Mouse (Mus musculus): ENCODE results near the gene Stat4. TPM values are rescaled to one million over a fixed set of nuclear protein-coding genes. Genes with fewer than 3 reads are reported as not detected.
"Not testable (repeated sequence)": the region's sequence is repeated elsewhere in the genome, so short reads cannot be mapped to it uniquely, and the experiment has no call there.

Gene Stat4
- polyA plus RNA-seq, 1 experiment from 2014 or later = 1.2 TPM

DNA sequence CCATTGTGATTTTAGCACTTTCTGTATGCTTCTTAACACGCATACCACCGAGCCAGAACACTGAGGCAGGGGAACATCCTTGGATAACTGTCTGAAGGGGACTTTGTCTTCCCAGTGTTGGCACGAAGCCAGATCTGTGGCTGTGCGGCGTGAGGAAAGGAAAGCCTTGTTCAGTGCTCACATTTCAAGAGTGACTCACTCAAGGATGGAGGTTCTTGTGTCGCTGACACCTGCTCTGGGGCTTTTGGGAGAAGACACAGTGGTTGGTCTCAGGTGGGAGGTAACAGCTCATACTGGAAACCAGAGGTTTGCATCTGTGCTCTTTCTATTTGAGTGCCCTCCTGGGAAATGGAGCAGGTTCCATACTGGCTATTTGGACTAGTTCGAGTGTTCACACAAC lies 52.2 kb downstream of the Stat4 start:
- H3K4me3 ChIP-seq (replicated peaks) = no peak overlapping the region
- H3K27ac ChIP-seq = no peak overlapping the region
- no peak overlapping the region for H3K9ac ChIP-seq (replicated peaks)
- no peaks in the 10 kb centered on the region for H3K36me3 ChIP-seq
- no peak for ATAC-seq
- H3K27me3 ChIP-seq = no peaks in the 10 kb centered on the region
- H3K4me1 ChIP-seq (replicated peaks) = no peaks in the 10 kb centered on the region
- H3K4me2 ChIP-seq (replicated peaks) = no peak overlapping the region
- WGBS = 66% methylated on average over 7 of the region's 7 CpGs
- H3K9me3 ChIP-seq = no peaks in the 10 kb centered on the region

DNA sequence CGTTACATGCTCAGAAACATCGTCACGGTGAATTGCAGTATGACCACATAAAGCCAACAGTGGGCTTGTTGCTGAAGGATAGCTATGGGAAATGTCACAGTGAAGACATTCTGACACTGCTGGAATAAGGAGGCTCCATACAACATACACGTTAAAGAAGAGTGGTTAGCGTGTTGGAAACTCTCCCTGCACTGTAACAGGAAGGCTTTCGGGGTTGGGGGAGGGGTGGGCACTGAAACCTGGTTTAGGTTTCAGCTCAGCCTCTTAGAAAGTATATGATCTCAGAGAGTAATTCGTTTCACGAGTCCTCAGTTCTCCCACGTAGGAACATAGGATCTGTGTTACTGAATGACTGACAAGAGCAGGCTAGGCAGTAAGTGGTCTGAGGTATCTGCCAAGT lies 52.7 kb downstream of the Stat4 start:
- Histone ChIP-seq H3K9me3 (no peaks in the 10 kb centered on the region), H3K4me2 (replicated peaks) (no peak overlapping the region), H3K27ac (no peak overlapping the region), H3K27me3 (no peaks in the 10 kb centered on the region), H3K4me1 (replicated peaks) (no peaks in the 10 kb centered on the region), H3K36me3 (no peaks in the 10 kb centered on the region), H3K9ac (replicated peaks) (no peak overlapping the region), H3K4me3 (replicated peaks) (no peak overlapping the region)
- ATAC-seq = no peak
- 88% methylated on average over 9 of the region's 9 CpGs for WGBS

DNA sequence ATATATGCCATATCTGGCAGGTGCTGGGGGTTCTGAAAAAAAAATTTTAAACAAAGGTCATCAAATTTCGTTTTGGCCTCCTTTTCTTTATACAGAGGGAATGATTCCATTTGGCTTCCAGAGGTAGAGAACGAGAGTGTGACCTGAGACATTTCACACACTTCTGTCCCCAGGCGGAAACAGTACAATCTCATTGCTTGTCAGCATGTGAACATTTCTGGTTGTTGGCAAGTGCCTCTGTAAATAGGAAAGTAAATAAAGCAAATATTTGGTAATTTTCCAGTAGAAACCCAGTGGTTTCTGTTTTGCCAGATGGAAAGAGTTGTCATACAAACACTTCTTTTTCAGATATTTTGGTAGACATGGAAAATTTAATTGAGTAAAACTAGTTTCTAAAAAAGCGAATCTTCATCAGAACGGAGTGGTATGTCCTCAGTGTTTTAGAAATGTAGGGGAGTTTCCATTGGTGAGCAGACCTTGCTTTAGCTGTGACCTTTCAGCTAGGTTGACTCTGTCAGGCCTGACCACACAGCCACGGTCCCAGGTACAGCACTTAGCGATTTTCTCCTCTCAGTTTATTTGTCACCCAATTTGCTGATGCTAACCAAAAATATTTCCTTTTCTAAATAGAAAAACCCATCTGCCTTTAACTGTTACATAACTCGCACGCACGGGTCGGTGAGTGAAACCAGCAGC lies 53.6 kb downstream of the Stat4 start:
- no peak overlapping the region for H3K27ac ChIP-seq
- ATAC-seq = no peak
- WGBS = 88% methylated on average over 11 of the region's 11 CpGs

DNA sequence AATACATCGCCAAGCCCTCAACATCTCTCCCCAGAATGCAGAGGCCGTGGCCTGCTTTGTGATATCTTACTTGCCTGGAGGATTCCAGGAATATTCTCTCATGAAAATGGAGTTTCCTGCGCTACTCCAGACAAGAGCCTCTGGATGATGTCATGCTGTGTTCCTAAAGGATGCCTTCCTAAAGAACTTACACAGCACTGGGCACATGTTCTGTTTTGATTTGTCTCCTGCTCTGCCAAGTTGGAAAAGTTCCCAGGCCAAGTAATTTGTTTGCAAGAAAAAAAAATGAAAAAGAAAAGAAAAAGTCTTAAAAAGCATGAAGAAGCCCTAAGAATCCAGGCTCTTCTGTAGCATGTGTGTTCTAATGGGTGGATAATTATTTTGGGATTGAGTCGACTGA lies 56.2 kb downstream of the Stat4 start:
- 69% methylated on average over 4 of the region's 4 CpGs for WGBS
- ATAC-seq = no peak

More for the DNA sequence above, 53.6 kb downstream of the Stat4 start:
- no peaks in the 10 kb centered on the region for H3K9me3 ChIP-seq
- no peaks in the 10 kb centered on the region for H3K27me3 ChIP-seq
- H3K4me1 ChIP-seq (replicated peaks) = no peaks in the 10 kb centered on the region
- H3K36me3 ChIP-seq = no peaks in the 10 kb centered on the region
- H3K9ac ChIP-seq (replicated peaks) = no peak overlapping the region
- H3K4me3 ChIP-seq (replicated peaks) = no peak overlapping the region
- no peak overlapping the region for H3K4me2 ChIP-seq (replicated peaks)

DNA sequence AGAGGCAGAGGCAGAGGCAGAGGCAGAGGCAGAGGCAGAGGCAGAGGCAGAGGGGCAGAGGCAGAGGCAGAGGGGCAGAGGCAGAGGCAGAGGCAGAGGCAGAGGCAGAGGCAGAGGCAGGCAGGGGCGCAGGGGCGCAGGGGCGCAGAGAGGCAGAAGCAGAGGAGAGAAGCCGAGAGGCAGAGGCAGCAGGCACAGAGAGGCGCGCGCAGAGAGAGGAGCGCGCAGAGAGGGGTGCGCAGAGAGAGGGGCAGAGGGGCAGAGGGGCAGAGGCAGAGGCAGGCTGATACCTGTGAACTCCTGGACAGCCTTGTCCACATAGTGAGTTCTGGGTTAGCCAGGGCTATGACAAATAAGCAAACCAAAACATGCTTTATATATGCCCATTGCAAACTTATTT lies 59.9 kb downstream of the Stat4 start:
- ATAC-seq; H3K27me3 ChIP-seq; H3K36me3 ChIP-seq; H3K9me3 ChIP-seq; H3K4me1 ChIP-seq (replicated peaks); H3K9ac ChIP-seq (replicated peaks); H3K4me2 ChIP-seq (replicated peaks); H3K4me3 ChIP-seq (replicated peaks); H3K27ac ChIP-seq: not testable (repeated sequence)
- WGBS = 95% methylated on average over 10 of the region's 10 CpGs

More for the DNA sequence above, 56.2 kb downstream of the Stat4 start:
- Histone ChIP-seq H3K27me3 (no peaks in the 10 kb centered on the region), H3K27ac (no peak overlapping the region), H3K9me3 (no peaks in the 10 kb centered on the region), H3K36me3 (no peaks in the 10 kb centered on the region), H3K9ac (replicated peaks) (no peak overlapping the region), H3K4me1 (replicated peaks) (no peaks in the 10 kb centered on the region), H3K4me2 (replicated peaks) (no peak overlapping the region), H3K4me3 (replicated peaks) (no peak overlapping the region)

DNA sequence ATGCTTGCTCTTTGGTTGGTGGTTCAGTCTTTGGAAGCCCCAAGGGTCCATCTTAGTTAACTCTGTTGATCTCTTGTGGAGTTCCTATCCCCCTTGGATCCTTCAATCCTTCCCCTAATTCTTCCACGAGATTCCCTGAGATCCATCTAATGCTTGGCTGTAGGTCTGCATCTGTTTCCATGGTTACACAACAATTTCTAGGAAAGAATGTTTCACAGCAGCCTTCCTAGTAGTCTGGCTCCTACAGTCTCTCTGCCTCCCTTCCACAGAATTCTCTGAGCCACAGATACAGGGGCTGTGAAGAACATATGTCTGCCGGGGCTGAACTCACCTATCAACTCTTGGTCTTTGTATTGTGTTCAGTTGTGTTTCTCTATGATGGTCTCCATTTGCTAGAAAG lies 61.8 kb downstream of the Stat4 start:
- Histone ChIP-seq H3K36me3 (no peaks in the 10 kb centered on the region), H3K4me1 (replicated peaks) (0 out of 2 replicates have a peak, but pooled peaks cover 4% of the 10 kb centered on the region), H3K9ac (replicated peaks) (no peak overlapping the region), H3K27ac (no peak overlapping the region), H3K27me3 (no peaks in the 10 kb centered on the region), H3K4me3 (replicated peaks) (no peak overlapping the region), H3K4me2 (replicated peaks) (no peak overlapping the region), H3K9me3 (no peaks in the 10 kb centered on the region)
- WGBS = 47% methylated on average over 2 of the region's 2 CpGs
- no peak for ATAC-seq

DNA sequence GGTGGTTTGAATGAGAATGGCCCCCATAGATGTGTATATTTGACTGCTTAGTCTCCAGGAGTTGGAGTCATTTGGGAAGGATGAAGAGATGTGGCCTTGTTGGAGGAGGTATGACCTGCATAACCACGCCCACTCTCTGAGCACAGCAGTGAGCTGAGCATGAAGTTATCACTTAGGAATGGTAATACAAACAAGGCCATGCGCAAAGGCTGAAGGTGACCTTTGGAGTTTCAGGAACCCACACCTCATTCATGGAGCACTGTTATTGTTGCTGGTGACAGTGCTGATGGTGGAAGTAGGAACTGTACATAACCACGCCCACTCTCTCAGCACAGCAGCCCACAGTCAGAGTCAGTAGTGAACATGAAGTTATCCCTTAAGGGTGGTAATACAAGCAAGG lies 62.9 kb downstream of the Stat4 start:
- Histone ChIP-seq H3K4me3 (replicated peaks) (no peak overlapping the region), H3K27ac (no peak overlapping the region), H3K4me1 (replicated peaks) (0 out of 2 replicates have a peak, but pooled peaks cover 4% of the 10 kb centered on the region), H3K9me3 (no peaks in the 10 kb centered on the region), H3K36me3 (no peaks in the 10 kb centered on the region), H3K4me2 (replicated peaks) (no peak overlapping the region), H3K27me3 (no peaks in the 10 kb centered on the region), H3K9ac (replicated peaks) (no peak overlapping the region)
- no peak for ATAC-seq
- 96% methylated on average over 3 of the region's 3 CpGs for WGBS

DNA sequence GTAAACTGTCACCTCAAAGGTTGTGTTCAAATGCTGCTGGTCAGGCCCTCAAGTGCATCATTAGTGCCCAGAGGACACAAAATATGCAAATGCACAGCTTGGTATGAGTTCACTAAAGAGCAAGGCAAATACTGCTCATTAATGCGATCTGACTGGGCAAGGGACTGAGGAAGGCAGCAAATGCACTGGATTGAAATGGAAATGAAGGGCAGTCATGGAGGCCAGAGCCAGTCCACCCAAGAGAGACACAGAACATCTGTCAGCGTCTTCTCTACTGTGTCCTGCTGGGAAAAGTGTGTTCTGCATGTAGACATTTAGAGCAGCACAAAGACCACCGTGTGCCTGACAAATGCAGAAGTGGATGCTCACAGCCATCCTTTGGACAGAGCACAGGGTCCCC lies 64.6 kb downstream of the Stat4 start:
- ATAC-seq = peak; percentile 81
- WGBS = 31% methylated on average over 3 of the region's 3 CpGs
- no peak overlapping the region for H3K4me2 ChIP-seq (replicated peaks)

DNA sequence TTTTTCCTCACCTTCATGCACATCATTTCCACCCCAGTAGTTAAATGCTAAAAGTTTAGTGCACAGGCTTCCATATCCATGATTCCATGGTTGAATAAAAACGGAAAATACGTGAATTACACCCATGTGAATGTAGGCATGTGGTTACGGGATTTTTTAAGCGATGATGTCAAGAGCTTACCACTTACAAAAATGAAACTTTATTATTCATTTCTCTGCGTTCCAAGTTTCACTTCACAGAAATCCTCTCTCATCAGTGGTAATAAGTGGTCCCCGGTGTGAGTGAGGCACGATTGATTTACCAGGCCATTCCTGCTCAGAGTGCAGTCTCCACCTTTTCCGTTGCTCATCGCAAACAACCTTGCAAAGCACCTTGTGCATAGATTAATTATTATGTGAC lies 66.0 kb downstream of the Stat4 start:
- 94% methylated on average over 9 of the region's 9 CpGs for WGBS
- no peak overlapping the region for H3K4me2 ChIP-seq (replicated peaks)
- no peak overlapping the region for H3K27ac ChIP-seq
- H3K4me1 ChIP-seq (replicated peaks) = 0 out of 2 replicates have a peak, but pooled peaks cover 4% of the 10 kb centered on the region
- no peak overlapping the region for H3K9ac ChIP-seq (replicated peaks)
- no peaks in the 10 kb centered on the region for H3K9me3 ChIP-seq
- no peak for ATAC-seq
- H3K36me3 ChIP-seq = no peaks in the 10 kb centered on the region
- H3K27me3 ChIP-seq = no peaks in the 10 kb centered on the region
- no peak overlapping the region for H3K4me3 ChIP-seq (replicated peaks)

More for the DNA sequence above, 64.6 kb downstream of the Stat4 start:
- H3K4me1 ChIP-seq (replicated peaks) = 0 out of 2 replicates have a peak, but pooled peaks cover 4% of the 10 kb centered on the region
- H3K4me3 ChIP-seq (replicated peaks) = no peak overlapping the region
- no peaks in the 10 kb centered on the region for H3K36me3 ChIP-seq
- no peaks in the 10 kb centered on the region for H3K9me3 ChIP-seq
- H3K9ac ChIP-seq (replicated peaks) = no peak overlapping the region
- H3K27me3 ChIP-seq = no peaks in the 10 kb centered on the region
- H3K27ac ChIP-seq = 0 out of 2 replicates have a peak overlapping the region, but pooled peaks have one; percentile 10

DNA sequence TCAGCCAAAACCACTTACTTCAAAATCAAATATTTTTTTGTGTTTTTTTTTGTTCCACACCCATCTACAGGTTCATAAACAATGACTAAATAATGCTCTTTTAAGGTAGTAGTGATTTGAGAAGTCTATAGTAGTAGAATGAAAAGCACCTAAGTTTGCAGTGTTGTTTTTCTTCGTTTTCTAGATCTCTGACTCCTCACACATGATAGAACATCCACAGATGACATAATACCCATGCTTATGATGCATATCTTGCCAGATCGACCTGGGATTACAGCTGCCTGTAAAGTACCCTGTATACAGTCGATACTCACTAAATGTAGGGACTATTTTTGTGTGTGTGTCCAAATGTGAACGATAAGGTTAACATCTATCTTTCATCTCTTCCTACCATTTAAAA lies 69.0 kb downstream of the Stat4 start:
- 84% methylated on average over 4 of the region's 4 CpGs for WGBS
- Histone ChIP-seq H3K36me3 (no peaks in the 10 kb centered on the region), H3K4me2 (replicated peaks) (no peak overlapping the region), H3K27ac (no peak overlapping the region), H3K4me1 (replicated peaks) (0 out of 2 replicates have a peak, but pooled peaks cover 4% of the 10 kb centered on the region), H3K27me3 (no peaks in the 10 kb centered on the region), H3K9me3 (no peaks in the 10 kb centered on the region), H3K4me3 (replicated peaks) (no peak overlapping the region), H3K9ac (replicated peaks) (no peak overlapping the region)
- ATAC-seq = no peak

DNA sequence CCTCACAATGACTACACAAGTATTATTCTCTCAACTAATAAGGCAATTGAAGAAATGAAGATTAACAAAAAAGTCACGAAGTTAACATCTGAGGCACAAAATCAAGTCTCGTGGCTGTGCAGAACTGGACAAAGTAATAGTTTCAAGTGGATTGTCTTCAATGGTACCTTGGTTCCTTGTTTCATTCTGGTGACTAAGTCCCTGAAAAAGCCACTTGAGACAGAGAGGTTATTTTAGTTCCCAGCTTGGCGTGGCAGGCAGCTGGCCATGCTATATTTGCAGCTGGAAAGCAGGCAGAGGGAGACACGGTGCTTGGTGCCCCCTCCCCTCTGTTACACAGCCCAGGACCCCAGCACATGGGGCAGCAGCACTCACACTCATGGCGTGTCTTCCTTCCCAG lies 70.2 kb downstream of the Stat4 start:
- H3K4me2 ChIP-seq (replicated peaks) = no peak overlapping the region
- H3K4me3 ChIP-seq (replicated peaks) = no peak overlapping the region
- no peaks in the 10 kb centered on the region for H3K36me3 ChIP-seq
- no peak overlapping the region for H3K9ac ChIP-seq (replicated peaks)
- no peak overlapping the region for H3K27ac ChIP-seq
- ATAC-seq = no peak
- H3K27me3 ChIP-seq = no peaks in the 10 kb centered on the region
- H3K4me1 ChIP-seq (replicated peaks) = no peaks in the 10 kb centered on the region
- H3K9me3 ChIP-seq = no peaks in the 10 kb centered on the region
- 83% methylated on average over 5 of the region's 5 CpGs for WGBS

DNA sequence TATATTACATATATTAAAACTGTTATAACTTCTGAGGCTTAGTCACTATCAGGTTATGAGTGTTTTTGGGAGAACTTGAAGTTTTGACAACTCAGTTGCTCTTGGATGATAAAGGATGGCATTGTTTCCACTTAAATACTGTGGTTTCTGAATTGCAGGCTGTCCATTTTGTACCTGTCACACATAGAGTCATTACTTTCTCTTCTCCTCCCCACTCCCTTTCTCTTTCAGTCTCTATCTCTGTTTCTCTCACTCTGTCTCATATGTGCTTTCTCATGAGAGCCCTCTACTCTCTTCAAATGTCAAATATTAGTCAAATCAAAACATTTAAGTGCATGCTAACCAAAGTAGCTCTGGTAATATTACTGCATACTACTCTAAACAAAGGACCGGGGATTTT lies 79.3 kb downstream of the Stat4 start:
- no peaks in the 10 kb centered on the region for H3K4me1 ChIP-seq (replicated peaks)
- H3K4me2 ChIP-seq (replicated peaks) = no peak overlapping the region
- WGBS = 93% methylated on average over 1 of the region's 1 CpGs
- H3K9ac ChIP-seq (replicated peaks) = no peak overlapping the region
- H3K36me3 ChIP-seq = no peaks in the 10 kb centered on the region
- H3K4me3 ChIP-seq (replicated peaks) = no peak overlapping the region
- ATAC-seq = no peak
- no peak overlapping the region for H3K27ac ChIP-seq
- H3K9me3 ChIP-seq = no peaks in the 10 kb centered on the region
- no peaks in the 10 kb centered on the region for H3K27me3 ChIP-seq

DNA sequence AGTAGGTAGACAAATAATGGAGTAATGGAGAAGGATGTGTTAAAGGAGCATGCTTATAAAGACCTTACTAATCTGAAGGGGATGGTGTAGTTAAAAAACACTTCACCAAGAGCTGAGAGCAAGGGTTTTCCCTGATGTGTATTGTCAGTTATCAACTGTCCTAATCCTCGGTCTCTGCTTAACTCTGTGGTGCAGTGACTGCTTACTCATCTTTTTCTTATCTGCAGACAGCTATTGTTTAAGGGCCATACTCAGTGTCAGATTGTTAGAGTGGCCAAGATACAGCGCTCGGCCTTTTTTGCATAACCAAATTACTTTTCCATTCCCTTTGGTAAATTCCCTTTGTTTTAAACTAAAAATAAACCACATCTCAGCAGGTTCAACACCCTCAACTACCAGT lies 79.7 kb downstream of the Stat4 start:
- H3K27me3 ChIP-seq = no peaks in the 10 kb centered on the region
- H3K4me1 ChIP-seq (replicated peaks) = no peaks in the 10 kb centered on the region
- H3K36me3 ChIP-seq = no peaks in the 10 kb centered on the region
- no peak overlapping the region for H3K4me2 ChIP-seq (replicated peaks)
- H3K27ac ChIP-seq = no peak overlapping the region
- H3K9me3 ChIP-seq = no peaks in the 10 kb centered on the region
- ATAC-seq = no peak
- no peak overlapping the region for H3K4me3 ChIP-seq (replicated peaks)
- whole genome bisulfite sequencing = 80% methylated on average over 3 of the region's 3 CpGs
- no peak overlapping the region for H3K9ac ChIP-seq (replicated peaks)

All from midbrain, embryonic 13.5 days (tissue).